Mouse (Mus musculus) brain, embryonic 14.5 days (tissue): ENCODE measurements around the gene Cnpy1. TPM values are rescaled to one million over a fixed set of nuclear protein-coding genes. Genes with fewer than 3 reads are reported as not detected.

Experiments used
- DNase-seq: peaks from one replicate; pipeline ENCODE4 v3.0.0-alpha.2; 2011; ENCODE audit warnings: low read depth
- CTCF ChIP-seq: fragments of 200-500 bp; IDR thresholded peaks from 2 replicates; pipeline ENCODE4 v1.5.1; 2012; ENCODE audit warnings: inconsistent platforms, mild to moderate bottlenecking, moderate library complexity, borderline replicate concordance; ENCODE audit not compliant: insufficient read depth, insufficient read length; ENCODE audit errors: extremely low read depth
- POLR2A ChIP-seq: fragments of 200-500 bp; IDR thresholded peaks from 2 replicates; pipeline ENCODE4 v1.6.1; 2012; ENCODE audit warnings: mild to moderate bottlenecking, inconsistent platforms, borderline replicate concordance; ENCODE audit not compliant: poor library complexity, insufficient read depth, insufficient read length, severe bottlenecking; ENCODE audit errors: extremely low read depth
- polyA plus RNA-seq: library from polyadenylated mRNA; depleted of rRNA; stranded (reverse); fragments of >200 nt; gene quantifications from 2 replicates; pipeline ENCODE4 v1.2.3, GENCODE M21; 2012; rRNA removed

The Cnpy1 gene
- 41.7 and 54.6 TPM in 2 replicates for polyA plus RNA-seq

- peak; percentile 16 for DNase-seq
- no peak for TF ChIP-seq POLR2A
- no peak for TF ChIP-seq CTCF
Measured at GRCm38 (mm10) chr5:28245574-28245973, at the start of gene Cnpy1. Gene Cnpy1 (minus strand): TSS chr5:28245806.

- peak; percentile 80 for DNase-seq
- TF ChIP-seq POLR2A (no peak), CTCF (peak; percentile 98)
Measured at GRCm38 (mm10) chr5:28293990-28294389, 48.4 kb upstream of the Cnpy1 start.

DNA sequence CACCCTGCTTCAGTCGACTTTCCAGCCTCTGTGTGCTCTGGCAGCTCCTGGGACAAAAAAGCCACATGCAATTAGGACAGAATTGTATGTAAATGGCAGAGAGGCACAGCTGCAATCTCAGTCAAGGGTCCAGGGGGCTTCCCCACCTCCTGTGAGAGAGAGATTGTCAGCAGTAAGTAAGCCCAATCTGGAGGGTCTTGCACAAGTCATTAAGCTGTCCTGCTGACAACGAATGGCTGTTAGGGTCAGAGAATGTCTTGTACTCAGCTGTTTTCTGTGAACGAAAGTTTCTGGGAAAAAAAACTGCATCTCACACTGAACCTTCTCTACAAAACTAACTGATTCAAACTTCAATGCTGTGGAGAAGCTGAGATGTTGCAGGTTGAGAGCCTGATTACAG lies 46.7 kb upstream of the Cnpy1 start:
- peak; percentile 1 for DNase-seq
- TF ChIP-seq CTCF: no peak
- TF ChIP-seq POLR2A: no peak

- DNase-seq: no peak
- no peak for TF ChIP-seq CTCF
- TF ChIP-seq POLR2A: no peak
Measured at GRCm38 (mm10) chr5:28291118-28291850, 45.7 kb upstream of the Cnpy1 start.

GRCm38 (mm10) chr5:28290630-28291029 lies 45.0 kb upstream of the Cnpy1 start:
- TF ChIP-seq POLR2A: no peak
- no peak for TF ChIP-seq CTCF
- no peak for DNase-seq

DNA sequence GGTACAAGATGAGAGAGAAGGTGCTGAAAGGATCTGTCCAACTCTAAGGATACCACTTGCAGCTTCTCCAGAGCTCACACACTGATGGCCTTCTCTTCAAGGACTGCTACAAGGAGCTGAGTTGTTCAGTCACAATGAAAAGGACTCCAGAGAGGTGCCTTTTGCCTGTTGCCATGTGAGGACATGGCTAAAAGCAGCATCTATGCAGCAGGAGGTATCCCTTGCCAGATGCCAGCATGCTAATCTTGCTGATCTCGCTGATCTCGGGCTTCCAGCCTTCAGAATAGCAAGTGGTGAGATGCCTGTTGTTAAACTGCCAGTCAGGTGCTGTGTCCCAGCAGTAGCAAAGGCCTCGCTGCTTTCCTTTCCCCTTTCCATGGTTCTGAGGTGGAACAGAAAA lies 43.5 kb upstream of the Cnpy1 start:
- no peak for DNase-seq
- TF ChIP-seq CTCF (no peak), POLR2A (no peak)

DNA sequence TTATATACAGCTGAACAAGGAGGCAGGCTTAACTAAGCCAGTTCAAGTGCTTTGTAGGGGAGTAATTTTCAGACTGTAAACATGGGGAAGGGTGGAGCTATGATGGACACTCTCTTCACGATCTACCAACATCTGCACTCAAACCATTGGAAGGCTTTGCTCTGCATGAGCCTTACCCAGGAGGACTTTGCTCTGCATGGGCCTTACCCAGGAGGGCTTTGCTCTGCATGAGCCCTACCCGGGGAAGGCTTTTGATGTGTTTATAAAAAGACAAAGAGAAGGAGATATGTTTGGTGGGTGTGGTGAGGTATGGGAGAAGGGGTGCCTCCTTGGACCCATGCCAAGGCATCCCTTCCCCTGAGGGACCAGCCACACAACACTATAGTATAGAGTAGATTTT lies 31.7 kb upstream of the Cnpy1 start:
- TF ChIP-seq POLR2A (no peak), CTCF (no peak)
- DNase-seq: no peak

DNA sequence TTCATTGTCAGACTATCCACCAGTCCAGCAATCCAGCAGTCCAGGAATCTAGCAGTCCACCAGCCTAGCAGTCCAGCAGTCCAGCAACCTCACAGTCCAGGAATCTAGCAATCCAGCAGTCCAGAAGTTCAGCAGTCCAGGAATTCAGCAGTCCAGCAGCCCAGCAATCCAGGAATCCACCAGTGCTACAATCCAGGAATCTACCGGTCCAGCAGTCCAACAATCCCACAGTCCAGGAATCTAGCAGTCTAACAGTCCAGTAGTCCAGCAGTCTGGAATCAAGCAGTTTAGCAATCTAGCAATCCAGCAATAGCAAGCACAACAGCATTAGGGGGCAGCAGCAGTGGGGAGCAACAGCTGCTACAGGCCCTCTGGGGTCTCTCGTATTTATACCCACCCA lies 27.2 kb upstream of the Cnpy1 start:
- no peak for DNase-seq
- TF ChIP-seq POLR2A (no peak), CTCF (no peak)

- no peak for DNase-seq
- no peak for TF ChIP-seq POLR2A
- no peak for TF ChIP-seq CTCF
Measured at GRCm38 (mm10) chr5:28269469-28269991, 23.9 kb upstream of the Cnpy1 start.

DNA sequence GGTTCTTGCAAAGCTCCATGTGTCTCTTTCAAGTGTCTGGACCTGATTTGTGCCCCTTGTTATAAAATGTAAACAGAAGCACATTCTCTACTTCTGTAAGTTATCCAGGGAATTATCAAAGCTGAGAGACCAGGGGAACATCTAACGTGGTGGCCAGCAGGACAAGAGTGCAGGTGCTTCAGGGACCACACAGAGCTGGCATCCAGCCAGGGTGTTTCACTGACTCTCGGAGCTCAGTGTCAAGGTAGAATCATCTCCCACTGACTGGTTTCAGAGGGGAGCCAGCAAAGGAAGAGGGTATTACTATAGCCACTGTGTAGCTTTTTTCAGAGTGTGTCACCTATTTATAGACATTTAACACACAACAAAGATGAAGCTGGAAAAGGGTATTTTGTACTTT lies 22.0 kb upstream of the Cnpy1 start:
- DNase-seq: no peak
- TF ChIP-seq POLR2A (no peak), CTCF (no peak)

DNA sequence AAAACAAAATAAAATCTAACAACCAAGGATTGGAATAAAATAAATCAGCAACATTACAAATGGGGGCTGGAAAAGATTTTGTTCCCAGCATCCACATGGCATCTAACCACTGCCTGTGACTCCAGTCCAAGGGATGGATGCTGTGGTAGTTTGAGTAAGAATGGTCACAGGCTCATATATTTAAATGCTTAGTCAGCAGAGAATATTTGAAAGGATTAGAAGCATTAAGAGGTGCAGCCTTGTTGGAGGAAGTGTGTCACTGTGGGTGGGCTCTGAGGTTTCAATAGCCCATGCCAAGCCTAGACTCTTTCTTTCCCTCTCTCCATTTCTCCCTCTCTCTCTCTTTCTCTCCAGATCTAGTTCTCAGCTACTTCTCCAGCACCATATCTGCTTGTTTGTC lies 20.0 kb upstream of the Cnpy1 start:
- TF ChIP-seq POLR2A: no peak
- no peak for DNase-seq

DNA sequence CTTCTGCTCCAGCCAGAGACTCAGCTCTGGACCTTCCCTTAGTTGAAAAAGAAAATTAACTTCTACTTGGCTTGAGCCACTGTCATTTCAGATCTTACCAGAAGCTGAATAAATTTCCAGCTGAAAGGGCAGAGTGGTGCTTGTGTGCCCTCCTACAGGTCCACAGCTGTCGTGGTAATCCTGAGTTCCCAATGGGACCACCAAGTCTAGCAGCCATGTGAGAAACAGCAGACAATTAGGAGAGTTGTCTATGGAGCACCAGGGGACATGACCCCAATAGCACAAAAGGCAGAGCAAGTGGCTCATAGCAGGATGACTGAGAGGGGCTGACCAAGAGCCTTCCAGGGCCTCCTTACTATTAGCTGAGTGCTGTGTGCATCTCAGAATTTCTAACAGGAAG lies 18.2 kb upstream of the Cnpy1 start:
- no peak for DNase-seq
- TF ChIP-seq CTCF (no peak), POLR2A (no peak)
